Mouse (Mus musculus) neural tube, embryonic 12.5 days (tissue): ENCODE results near the gene Pold2. TPM values are rescaled to one million over a fixed set of nuclear protein-coding genes. Genes with fewer than 3 reads are reported as not detected.

Experiments used
- ATAC-seq: fragments of 200-750 bp; cut with Nextera tagmentation; 2 replicates; pipeline ENCODE4 v1.8.0; 2017; ENCODE audit warnings: low read depth, mild to moderate bottlenecking, moderate TSS enrichment, moderate library complexity; ENCODE audit not compliant: low FRiP score
- H3K27ac ChIP-seq: fragments of 300-500 bp; sonication (generic); 2 replicates; pipeline ENCODE4 v1.5.1; 2016
- H3K27me3 ChIP-seq: fragments of 300-500 bp; sonication (generic); replicated peaks from 2 replicates; pipeline ENCODE4 v1.6.1; 2016; ENCODE audit warnings: mild to moderate bottlenecking
- H3K36me3 ChIP-seq: fragments of 300-500 bp; sonication (generic); 2 replicates; pipeline ENCODE4 v1.6.1; 2016; ENCODE audit warnings: mild to moderate bottlenecking
- H3K4me1 ChIP-seq: fragments of 300-500 bp; sonication (generic); 2 replicates; pipeline ENCODE4 v1.6.1; 2016
- H3K4me2 ChIP-seq: fragments of 300-500 bp; sonication (generic); replicated peaks from 2 replicates; pipeline ENCODE4 v1.6.1; 2016; ENCODE audit warnings: mild to moderate bottlenecking
- H3K4me3 ChIP-seq: fragments of 300-500 bp; sonication (generic); 2 replicates; pipeline ENCODE4 v1.5.1; 2016
- H3K9ac ChIP-seq: fragments of 300-500 bp; sonication (generic); 2 replicates; pipeline ENCODE4 v1.6.1; 2016; ENCODE audit warnings: mild to moderate bottlenecking
- H3K9me3 ChIP-seq: fragments of 300-500 bp; sonication (generic); 2 replicates; pipeline ENCODE4 v1.6.1; 2016; ENCODE audit warnings: mild to moderate bottlenecking
- WGBS: fragments of 180-500 bp; shearing (Covaris S2); methylation state at CpG from one replicate; pipeline ENCODE4 v1.1.7; 2016; 5-methylcytosine and 5-hydroxymethylcytosine counted together
- polyA plus RNA-seq: library from polyadenylated mRNA; unstranded; fragments of >200 nt; fragmentation: Nextera tagmentation; extraction: Ambion mirVana; gene quantifications from 2 replicates; pipeline ENCODE4 v1.2.1, GENCODE M21; 2016

Gene Pold2
- polyA plus RNA-seq, 1 experiment from 2014 or later, result 81.5 TPM

GRCm38 (mm10) chr11:5852314-5852713 is 25.8 kb downstream of the Pold2 start:
- H3K27ac ChIP-seq, result no peak overlapping the region
- 43% methylated on average over 1 of the region's 1 CpGs for WGBS
- H3K9me3 ChIP-seq, result no peaks in the 10 kb centered on the region
- no peak overlapping the region for H3K4me2 ChIP-seq
- ATAC-seq, result no peak
- H3K27me3 ChIP-seq, result no peaks in the 10 kb centered on the region
- H3K4me1 ChIP-seq, result no peaks in the 10 kb centered on the region
- H3K4me3 ChIP-seq, result no peak overlapping the region
- H3K36me3 ChIP-seq, result no peaks in the 10 kb centered on the region
- no peak overlapping the region for H3K9ac ChIP-seq

GRCm38 (mm10) chr11:5851021-5851736 is 26.9 kb downstream of the Pold2 start:
- no peak overlapping the region for H3K27ac ChIP-seq
- no peaks in the 10 kb centered on the region for H3K4me1 ChIP-seq
- no peak overlapping the region for H3K9ac ChIP-seq
- no peak for ATAC-seq
- no peaks in the 10 kb centered on the region for H3K27me3 ChIP-seq
- WGBS, result 61% methylated on average over 4 of the region's 4 CpGs
- no peak overlapping the region for H3K4me3 ChIP-seq
- no peak overlapping the region for H3K4me2 ChIP-seq
- H3K36me3 ChIP-seq, result no peaks in the 10 kb centered on the region
- no peaks in the 10 kb centered on the region for H3K9me3 ChIP-seq

- 73% methylated on average over 5 of the region's 5 CpGs for WGBS
- no peak for ATAC-seq
- no peak overlapping the region for H3K9ac ChIP-seq
- no peak overlapping the region for H3K27ac ChIP-seq
- H3K4me2 ChIP-seq, result no peak overlapping the region
- no peaks in the 10 kb centered on the region for H3K4me1 ChIP-seq
- no peaks in the 10 kb centered on the region for H3K27me3 ChIP-seq
- no peaks in the 10 kb centered on the region for H3K36me3 ChIP-seq
- no peaks in the 10 kb centered on the region for H3K9me3 ChIP-seq
- H3K4me3 ChIP-seq, result no peak overlapping the region
Observed at GRCm38 (mm10) chr11:5850452-5850851, 27.6 kb downstream of the Pold2 start.

- Histone ChIP-seq H3K9me3 (no peaks in the 10 kb centered on the region), H3K9ac (no peak overlapping the region), H3K4me2 (no peak overlapping the region), H3K27ac (no peak overlapping the region), H3K4me1 (no peaks in the 10 kb centered on the region), H3K36me3 (no peaks in the 10 kb centered on the region), H3K27me3 (no peaks in the 10 kb centered on the region), H3K4me3 (no peak overlapping the region)
- WGBS, result 75% methylated on average over 2 of the region's 2 CpGs
- ATAC-seq, result no peak
Observed at GRCm38 (mm10) chr11:5849316-5849715, 28.8 kb downstream of the Pold2 start.

- no peak overlapping the region for H3K9ac ChIP-seq
- no peaks in the 10 kb centered on the region for H3K9me3 ChIP-seq
- no peak overlapping the region for H3K4me2 ChIP-seq
- H3K27me3 ChIP-seq, result no peaks in the 10 kb centered on the region
- no peak overlapping the region for H3K4me3 ChIP-seq
- WGBS, result 59% methylated on average over 6 of the region's 6 CpGs
- no peak for ATAC-seq
- no peaks in the 10 kb centered on the region for H3K4me1 ChIP-seq
- no peaks in the 10 kb centered on the region for H3K36me3 ChIP-seq
- no peak overlapping the region for H3K27ac ChIP-seq
Observed at GRCm38 (mm10) chr11:5848741-5849140, 29.4 kb downstream of the Pold2 start.

GRCm38 (mm10) chr11:5846639-5847345 is 31.3 kb downstream of the Pold2 start:
- 80% methylated on average over 7 of the region's 7 CpGs for WGBS
- Histone ChIP-seq H3K4me2 (no peak overlapping the region), H3K36me3 (no peaks in the 10 kb centered on the region), H3K4me3 (no peak overlapping the region), H3K9ac (no peak overlapping the region), H3K9me3 (no peaks in the 10 kb centered on the region), H3K27me3 (no peaks in the 10 kb centered on the region), H3K27ac (no peak overlapping the region), H3K4me1 (no peaks in the 10 kb centered on the region)
- no peak for ATAC-seq

- Histone ChIP-seq H3K9me3 (no peaks in the 10 kb centered on the region), H3K4me2 (no peak overlapping the region), H3K27me3 (no peaks in the 10 kb centered on the region), H3K4me3 (no peak overlapping the region), H3K9ac (no peak overlapping the region), H3K4me1 (no peaks in the 10 kb centered on the region), H3K36me3 (no peaks in the 10 kb centered on the region), H3K27ac (no peak overlapping the region)
- 89% methylated on average over 3 of the region's 3 CpGs for WGBS
- no peak for ATAC-seq
Observed at GRCm38 (mm10) chr11:5843131-5843530, 35.0 kb downstream of the Pold2 start.

- no peaks in the 10 kb centered on the region for H3K9me3 ChIP-seq
- 100% methylated on average over 2 of the region's 2 CpGs for WGBS
- no peak for ATAC-seq
- H3K27me3 ChIP-seq, result no peaks in the 10 kb centered on the region
- H3K4me2 ChIP-seq, result no peak overlapping the region
- no peak overlapping the region for H3K4me3 ChIP-seq
- H3K27ac ChIP-seq, result no peak overlapping the region
- no peak overlapping the region for H3K9ac ChIP-seq
- H3K36me3 ChIP-seq, result no peaks in the 10 kb centered on the region
- peaks cover 6% of the 10 kb centered on the region for H3K4me1 ChIP-seq
Observed at GRCm38 (mm10) chr11:5841751-5842150, 36.3 kb downstream of the Pold2 start.

GRCm38 (mm10) chr11:5840346-5840745 is 37.7 kb downstream of the Pold2 start:
- Histone ChIP-seq H3K9ac (no peak overlapping the region), H3K4me3 (no peak overlapping the region), H3K36me3 (no peaks in the 10 kb centered on the region), H3K27me3 (no peaks in the 10 kb centered on the region), H3K27ac (no peak overlapping the region), H3K4me2 (no peak overlapping the region), H3K4me1 (peaks cover 6% of the 10 kb centered on the region), H3K9me3 (no peaks in the 10 kb centered on the region)
- WGBS, result 81% methylated on average over 7 of the region's 7 CpGs
- no peak for ATAC-seq

- H3K27me3 ChIP-seq, result no peaks in the 10 kb centered on the region
- whole genome bisulfite sequencing, result under 1% methylated on average over 63 of the region's 63 CpGs
- peak within 1 kb of the TSS; percentile 90 for H3K4me2 ChIP-seq
- no peaks in the 10 kb centered on the region for H3K9me3 ChIP-seq
- no peaks in the 10 kb centered on the region for H3K36me3 ChIP-seq
- H3K4me3 ChIP-seq, result peak within 1 kb of the TSS; percentile 70
- peak; percentile 94 for ATAC-seq
- peak within 1 kb of the TSS; percentile 26; the same call in 1 of the 2 replicates for H3K27ac ChIP-seq
- H3K9ac ChIP-seq, result peak within 1 kb of the TSS; percentile 74
- peaks cover 6% of the 10 kb centered on the region for H3K4me1 ChIP-seq
Observed at GRCm38 (mm10) chr11:5837251-5838246, 40.5 kb downstream of the Pold2 start, which contains the start of gene Polm. TSS of gene Polm (minus strand) at chr11:5838016.

GRCm38 (mm10) chr11:5836126-5836525 is 42.0 kb downstream of the Pold2 start:
- H3K4me3 ChIP-seq, result no peak overlapping the region
- peaks cover 6% of the 10 kb centered on the region for H3K4me1 ChIP-seq
- no peaks in the 10 kb centered on the region for H3K27me3 ChIP-seq
- 58% methylated on average over 1 of the region's 1 CpGs for WGBS
- no peaks in the 10 kb centered on the region for H3K9me3 ChIP-seq
- H3K27ac ChIP-seq, result no peak overlapping the region
- no peak for ATAC-seq
- H3K36me3 ChIP-seq, result peaks cover 12% of the 10 kb centered on the region; the same call in 1 of the 2 replicates
- H3K9ac ChIP-seq, result no peak overlapping the region
- no peak overlapping the region for H3K4me2 ChIP-seq

GRCm38 (mm10) chr11:5835057-5835456 is 43.0 kb downstream of the Pold2 start:
- peaks cover 17% of the 10 kb centered on the region; the same call in 1 of the 2 replicates for H3K36me3 ChIP-seq

More at GRCm38 (mm10) chr11:5835057-5835456, 43.0 kb downstream of the Pold2 start:
- no peak overlapping the region for H3K4me3 ChIP-seq
- no peaks in the 10 kb centered on the region for H3K9me3 ChIP-seq
- no peaks in the 10 kb centered on the region for H3K27me3 ChIP-seq
- WGBS, result 92% methylated on average over 7 of the region's 7 CpGs
- H3K4me2 ChIP-seq, result no peak overlapping the region
- no peak for ATAC-seq
- H3K9ac ChIP-seq, result no peak overlapping the region
- H3K4me1 ChIP-seq, result peaks cover 6% of the 10 kb centered on the region
- no peak overlapping the region for H3K27ac ChIP-seq
